Mouse (Mus musculus): ENCODE results near the gene Pgbd5.

Gene Pgbd5

GRCm38 (mm10) chr8:124439558-124439957 lies at the start of gene Pgbd5:
Gene Pgbd5, minus strand, starts transcription at chr8:124439658.
- no peak for DNase-seq

- peak; percentile 14 for DNase-seq
These were observed 44.1 kb upstream of the Pgbd5 start for GRCm38 (mm10) chr8:124483356-124484115.

GRCm38 (mm10) chr8:124482790-124483189 lies 43.3 kb upstream of the Pgbd5 start:
- DNase-seq: no peak

GRCm38 (mm10) chr8:124480321-124480720 lies 40.9 kb upstream of the Pgbd5 start:
- no peak for DNase-seq

- DNase-seq: no peak
These were observed 39.8 kb upstream of the Pgbd5 start for GRCm38 (mm10) chr8:124479251-124479650.

GRCm38 (mm10) chr8:124476701-124477100 lies 37.2 kb upstream of the Pgbd5 start:
- no peak for DNase-seq

- no peak for DNase-seq
These were observed 36.2 kb upstream of the Pgbd5 start for GRCm38 (mm10) chr8:124475690-124476089.

GRCm38 (mm10) chr8:124464641-124465040 lies 25.2 kb upstream of the Pgbd5 start:
- DNase-seq: no peak

- DNase-seq: no peak
These were observed 23.7 kb upstream of the Pgbd5 start for GRCm38 (mm10) chr8:124463111-124463510.

GRCm38 (mm10) chr8:124462192-124462591 lies 22.7 kb upstream of the Pgbd5 start:
- no peak for DNase-seq

GRCm38 (mm10) chr8:124461103-124461502 lies 21.6 kb upstream of the Pgbd5 start:
- no peak for DNase-seq

- DNase-seq: no peak
These were observed 21.2 kb upstream of the Pgbd5 start for GRCm38 (mm10) chr8:124460660-124461059.

- DNase-seq: no peak
These were observed 20.2 kb upstream of the Pgbd5 start for GRCm38 (mm10) chr8:124459627-124460026.

- no peak for DNase-seq
These were observed 15.9 kb upstream of the Pgbd5 start for GRCm38 (mm10) chr8:124455359-124455758.

GRCm38 (mm10) chr8:124450192-124450895 lies 10.9 kb upstream of the Pgbd5 start:
- DNase-seq: peak; percentile 12

- DNase-seq: no peak
These were observed 9.7 kb upstream of the Pgbd5 start for GRCm38 (mm10) chr8:124448962-124449670.

GRCm38 (mm10) chr8:124436741-124437140 lies 2.7 kb downstream of the Pgbd5 start:
- no peak for DNase-seq

GRCm38 (mm10) chr8:124435707-124436243 lies 3.7 kb downstream of the Pgbd5 start:
- DNase-seq: no peak

GRCm38 (mm10) chr8:124435170-124435569 lies 4.3 kb downstream of the Pgbd5 start:
- DNase-seq: no peak

GRCm38 (mm10) chr8:124434126-124434790 lies 5.2 kb downstream of the Pgbd5 start:
- DNase-seq: peak; percentile 93

- peak; percentile 38 for DNase-seq
These were observed 5.9 kb downstream of the Pgbd5 start for GRCm38 (mm10) chr8:124433451-124434125.

- no peak for DNase-seq
These were observed 8.6 kb downstream of the Pgbd5 start for GRCm38 (mm10) chr8:124430881-124431280.
